Mouse (Mus musculus): ENCODE results near the gene Drp2. TPM values are rescaled to one million over a fixed set of nuclear protein-coding genes. Genes with fewer than 3 reads are reported as not detected.

Drp2 gene
- polyA plus RNA-seq, 1 experiment = 0.30 TPM

Other genes starting within 250 kb of the Drp2 start
- gene Xkrx, start 242.5 kb upstream of the Drp2 start, polyA plus RNA-seq (2012; rRNA removed) = 0.56 and 0.85 TPM in 2 replicates
- not detected in 2 replicates for gene Arl13a, start 217.1 kb upstream of the Drp2 start, polyA plus RNA-seq (2012; rRNA removed)
- gene Nox1, start 182.6 kb upstream of the Drp2 start, polyA plus RNA-seq (2012; rRNA removed) = 1.5 and 3.3 TPM in 2 replicates
- gene Trmt2b, start 127.6 kb upstream of the Drp2 start, polyA plus RNA-seq (2012; rRNA removed) = 8.6 and 12.8 TPM in 2 replicates
- gene Tmem35a, start 109.3 kb upstream of the Drp2 start, polyA plus RNA-seq (2012; rRNA removed) = 0.52 and 0.86 TPM in 2 replicates
- gene Cenpi, start 96.5 kb upstream of the Drp2 start, polyA plus RNA-seq (2012; rRNA removed) = 1.7 and 2.0 TPM in 2 replicates
- gene Taf7l, start 71.9 kb downstream of the Drp2 start, polyA plus RNA-seq (2012; rRNA removed) = not detected in 2 replicates
- 3.0 and 4.0 TPM in 2 replicates for gene Timm8a1, start 137.3 kb downstream of the Drp2 start, polyA plus RNA-seq (2012; rRNA removed)
- gene Btk, start 179.0 kb downstream of the Drp2 start, polyA plus RNA-seq (2012; rRNA removed) = 2.0 and 2.1 TPM in 2 replicates
- 141 and 203 TPM in 2 replicates for gene Rpl36a, start 181.1 kb downstream of the Drp2 start, polyA plus RNA-seq (2012; rRNA removed)
- gene Gla, start 196.6 kb downstream of the Drp2 start, polyA plus RNA-seq (2012; rRNA removed) = 3.9 and 4.1 TPM in 2 replicates
- 9.3 and 11.9 TPM in 2 replicates for gene Hnrnph2, start 196.6 kb downstream of the Drp2 start, polyA plus RNA-seq (2012; rRNA removed)